Mouse (Mus musculus) midbrain, embryonic 12.5 days (tissue): ENCODE results near the gene Plppr5. TPM values are rescaled to one million over a fixed set of nuclear protein-coding genes. Genes with fewer than 3 reads are reported as not detected.

Experiments used
- ATAC-seq: fragments of 200-750 bp; cut with Nextera tagmentation; 2 replicates; pipeline ENCODE4 v1.8.0; 2017; ENCODE audit warnings: low read depth, moderate TSS enrichment, moderate library complexity; ENCODE audit not compliant: low FRiP score
- H3K27ac ChIP-seq: fragments of 300-500 bp; sonication (generic); replicated peaks from 2 replicates; pipeline ENCODE4 v1.5.1; 2016; ENCODE audit warnings: mild to moderate bottlenecking
- H3K27me3 ChIP-seq: fragments of 300-500 bp; sonication (generic); 2 replicates; pipeline ENCODE4 v1.6.1; 2016; ENCODE audit warnings: mild to moderate bottlenecking
- H3K36me3 ChIP-seq: fragments of 300-500 bp; sonication (generic); 2 replicates; pipeline ENCODE4 v1.6.1; 2016
- H3K4me1 ChIP-seq: fragments of 300-500 bp; sonication (generic); 2 replicates; pipeline ENCODE4 v1.6.1; 2016
- H3K4me2 ChIP-seq: fragments of 300-500 bp; sonication (generic); replicated peaks from 2 replicates; pipeline ENCODE4 v1.6.1; 2016; ENCODE audit warnings: mild to moderate bottlenecking, moderate library complexity
- H3K4me3 ChIP-seq: fragments of 300-500 bp; sonication (generic); 2 replicates; pipeline ENCODE4 v1.5.1; 2016; ENCODE audit warnings: mild to moderate bottlenecking
- H3K9ac ChIP-seq: fragments of 300-500 bp; sonication (generic); replicated peaks from 2 replicates; pipeline ENCODE4 v1.6.1; 2016; ENCODE audit warnings: mild to moderate bottlenecking, moderate library complexity
- H3K9me3 ChIP-seq: fragments of 300-500 bp; sonication (generic); 2 replicates; pipeline ENCODE4 v1.6.1; 2016; ENCODE audit warnings: mild to moderate bottlenecking
- WGBS: fragments of 180-500 bp; shearing (Covaris S2); methylation state at CpG from one replicate; pipeline ENCODE4 v1.1.7; 2016; 5-methylcytosine and 5-hydroxymethylcytosine counted together
- polyA plus RNA-seq: library from polyadenylated mRNA; unstranded; fragments of >200 nt; fragmentation: Nextera tagmentation; extraction: Ambion mirVana; gene quantifications from 2 replicates; pipeline ENCODE4 v1.2.1, GENCODE M21; 2016

Gene Plppr5
- polyA plus RNA-seq, 1 experiment from 2014 or later, result 0.36 TPM

DNA sequence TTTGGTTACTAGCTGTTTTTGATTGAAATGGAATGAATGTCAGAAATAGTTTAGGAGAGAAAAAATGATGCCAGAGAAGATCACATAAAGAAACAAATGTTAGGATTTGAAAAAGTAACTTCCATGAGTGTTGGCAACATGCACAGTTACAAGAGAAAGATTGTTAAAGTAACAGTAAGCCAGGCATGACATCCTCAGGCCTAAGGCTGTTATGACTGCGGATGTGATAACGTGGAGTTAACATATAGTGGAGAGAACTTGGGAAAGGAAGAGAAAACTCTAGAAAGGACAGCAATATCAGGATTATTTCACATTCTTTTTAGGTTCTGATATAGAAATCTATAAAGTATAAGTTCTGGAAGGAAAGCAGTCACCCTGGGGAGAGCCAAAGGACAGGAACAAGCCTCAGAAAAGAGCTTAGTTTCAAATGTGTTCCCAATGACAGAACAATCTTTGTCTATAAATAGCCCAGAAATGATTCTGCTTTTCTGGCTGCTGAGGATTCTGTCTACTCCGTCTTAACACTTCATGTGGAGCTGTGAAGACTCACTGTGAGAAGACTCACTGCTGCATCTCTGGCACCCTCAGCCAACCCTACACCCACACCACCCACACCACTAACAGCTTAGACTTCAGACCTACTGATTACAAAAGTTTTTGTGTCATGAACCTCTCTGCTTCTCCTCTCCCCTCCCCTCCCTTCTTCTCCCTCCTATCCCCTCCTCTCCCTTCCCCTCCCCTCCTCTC is 142.1 kb downstream of the Plppr5 start:
- Histone ChIP-seq H3K4me1 (no peaks in the 10 kb centered on the region), H3K27me3 (no peaks in the 10 kb centered on the region), H3K36me3 (no peaks in the 10 kb centered on the region), H3K4me3 (no peak overlapping the region), H3K9me3 (no peaks in the 10 kb centered on the region), H3K9ac (no peak overlapping the region), H3K4me2 (no peak overlapping the region), H3K27ac (no peak overlapping the region)
- ATAC-seq, result no peak
- WGBS, result 78% methylated on average over 3 of the region's 3 CpGs

DNA sequence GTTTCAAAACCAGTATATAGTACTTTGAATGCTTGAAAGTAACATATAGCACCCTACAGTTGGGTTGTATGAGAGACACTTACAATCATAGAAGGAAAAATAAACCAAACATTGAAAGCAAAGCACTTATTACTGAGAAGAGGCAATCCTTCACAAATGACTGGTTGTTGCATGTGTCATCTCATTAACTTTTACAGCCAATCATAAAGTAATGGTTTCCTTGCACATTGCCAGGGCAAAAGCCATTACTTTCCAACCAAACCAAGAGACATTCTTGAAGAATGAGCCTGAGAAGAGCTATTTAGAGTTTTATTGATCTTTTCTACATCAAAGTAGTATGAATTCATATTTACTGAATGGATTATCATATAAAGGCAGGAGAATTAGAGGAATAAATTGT is 148.8 kb downstream of the Plppr5 start:
- Histone ChIP-seq H3K27ac (no peak overlapping the region), H3K4me3 (no peak overlapping the region), H3K4me1 (no peaks in the 10 kb centered on the region), H3K27me3 (no peaks in the 10 kb centered on the region), H3K36me3 (no peaks in the 10 kb centered on the region), H3K4me2 (no peak overlapping the region), H3K9me3 (no peaks in the 10 kb centered on the region), H3K9ac (no peak overlapping the region)
- ATAC-seq, result no peak

DNA sequence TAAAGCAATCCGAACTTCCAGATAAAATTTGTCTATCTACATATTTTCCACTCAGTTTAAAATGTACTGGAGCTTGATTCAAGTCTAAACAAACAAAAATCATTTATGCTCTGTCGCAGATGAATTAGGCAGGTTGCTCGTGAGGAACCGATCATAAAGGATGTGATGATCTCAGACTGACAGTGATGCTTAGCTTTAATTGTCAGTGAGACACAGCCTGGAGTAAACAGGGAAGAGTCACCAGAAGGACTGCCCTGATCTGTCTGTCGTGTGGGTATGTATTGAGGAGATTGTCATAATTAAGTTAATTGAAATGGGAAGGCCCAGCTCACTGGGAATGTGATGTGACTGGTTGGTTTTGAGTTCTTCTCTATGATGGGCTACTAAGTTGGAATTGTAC is 149.9 kb downstream of the Plppr5 start:
- Histone ChIP-seq H3K27ac (no peak overlapping the region), H3K4me3 (no peak overlapping the region), H3K27me3 (no peaks in the 10 kb centered on the region), H3K4me2 (no peak overlapping the region), H3K36me3 (no peaks in the 10 kb centered on the region), H3K9ac (no peak overlapping the region), H3K9me3 (no peaks in the 10 kb centered on the region), H3K4me1 (no peaks in the 10 kb centered on the region)
- ATAC-seq, result no peak
- 47% methylated on average over 5 of the region's 5 CpGs for WGBS

DNA sequence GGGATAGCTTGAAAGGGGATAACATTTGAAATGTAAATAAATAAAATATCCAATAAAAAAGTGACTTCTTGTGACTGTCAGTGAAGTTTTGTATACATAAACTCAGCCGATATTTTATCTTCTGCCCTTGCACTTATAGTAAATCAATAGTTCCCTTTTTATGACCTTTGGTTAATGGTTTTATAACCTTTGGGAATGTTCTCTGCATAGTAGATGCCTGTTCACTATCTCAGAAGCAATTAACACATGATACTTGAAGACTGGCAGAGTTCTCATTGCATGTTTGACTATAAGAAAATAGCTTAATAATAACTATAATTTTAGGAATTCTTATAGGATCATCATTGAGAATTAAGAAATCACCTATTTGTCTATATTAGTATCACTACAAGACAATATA is 150.9 kb downstream of the Plppr5 start:
- no peaks in the 10 kb centered on the region for H3K4me1 ChIP-seq
- H3K27me3 ChIP-seq, result no peaks in the 10 kb centered on the region
- 92% methylated on average over 1 of the region's 1 CpGs for WGBS
- no peaks in the 10 kb centered on the region for H3K9me3 ChIP-seq
- no peak overlapping the region for H3K4me3 ChIP-seq
- no peak for ATAC-seq
- H3K36me3 ChIP-seq, result no peaks in the 10 kb centered on the region
- no peak overlapping the region for H3K27ac ChIP-seq
- no peak overlapping the region for H3K4me2 ChIP-seq
- no peak overlapping the region for H3K9ac ChIP-seq

DNA sequence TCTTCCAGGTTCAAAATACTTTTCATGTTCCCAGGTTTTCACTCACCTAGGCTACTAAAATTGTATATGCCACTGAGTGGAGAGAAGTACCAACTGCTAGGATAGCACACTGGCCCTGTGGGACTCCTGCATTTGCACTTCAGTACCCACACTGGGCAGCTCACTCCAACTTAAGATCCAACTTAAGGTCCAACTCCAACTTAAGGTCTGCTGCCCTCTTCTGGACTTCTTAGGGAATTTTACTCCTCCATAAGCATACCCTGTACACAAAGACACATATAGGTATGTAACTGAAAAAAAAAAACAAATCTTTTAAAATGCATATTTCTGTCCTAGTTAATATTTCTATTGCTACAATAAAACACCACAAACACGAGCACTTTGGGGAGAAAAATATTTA is 153.5 kb downstream of the Plppr5 start:
- Histone ChIP-seq H3K4me1 (no peaks in the 10 kb centered on the region), H3K36me3 (no peaks in the 10 kb centered on the region), H3K4me2 (no peak overlapping the region), H3K4me3 (no peak overlapping the region), H3K9me3 (no peaks in the 10 kb centered on the region), H3K27me3 (no peaks in the 10 kb centered on the region), H3K27ac (no peak overlapping the region), H3K9ac (no peak overlapping the region)
- peak; percentile 49; the same call in 1 of the 2 replicates for ATAC-seq
- 33% methylated on average over 1 of the region's 1 CpGs for WGBS

DNA sequence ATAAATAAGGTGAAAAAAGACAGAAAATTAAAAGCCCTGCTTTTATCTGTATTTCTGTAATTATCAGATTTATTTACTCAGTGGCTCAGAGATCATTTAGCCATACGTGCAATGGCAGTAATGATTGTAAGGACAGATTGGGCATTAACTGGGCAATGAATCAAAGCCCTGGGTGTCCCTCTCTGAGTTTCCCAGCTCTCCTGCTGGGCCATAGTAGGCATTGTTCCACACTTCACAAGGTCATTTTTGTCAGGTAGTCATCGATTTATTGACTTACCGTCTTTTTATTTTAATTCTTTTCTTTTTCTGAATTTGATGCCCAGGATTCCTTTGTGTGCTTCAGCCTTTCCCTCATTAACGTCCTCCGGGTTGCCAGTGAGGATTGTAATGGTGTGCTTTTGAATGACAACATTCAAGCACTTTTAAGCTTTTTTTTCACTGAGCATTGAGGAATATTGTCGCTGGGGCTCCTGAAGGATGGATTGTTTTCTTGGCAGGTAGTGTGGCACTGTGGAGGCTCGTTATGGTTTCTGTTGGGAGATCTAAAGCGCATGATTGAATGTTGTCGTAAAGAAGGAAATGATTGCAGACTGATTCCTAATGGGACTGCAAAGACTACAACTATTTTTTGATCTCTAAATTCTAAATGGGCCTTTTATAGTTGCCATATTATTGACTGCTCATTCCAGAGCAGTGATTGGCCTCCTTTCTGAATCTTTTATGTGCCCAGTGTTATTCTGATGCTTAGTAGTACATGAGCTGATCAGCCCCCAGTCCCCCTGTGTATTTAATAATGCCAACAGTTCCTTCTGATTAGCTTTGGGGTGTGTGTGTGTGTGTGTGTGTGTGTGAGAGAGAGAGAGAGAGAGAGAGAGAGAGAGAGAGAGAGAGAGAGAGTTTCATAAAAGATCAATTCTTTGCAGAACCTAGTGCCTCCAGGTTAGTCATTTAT is 154.8 kb downstream of the Plppr5 start:
- Histone ChIP-seq H3K9me3 (no peaks in the 10 kb centered on the region), H3K27me3 (no peaks in the 10 kb centered on the region), H3K4me3 (no peak overlapping the region), H3K9ac (no peak overlapping the region), H3K27ac (no peak overlapping the region), H3K4me2 (no peak overlapping the region), H3K4me1 (no peaks in the 10 kb centered on the region), H3K36me3 (no peaks in the 10 kb centered on the region)
- ATAC-seq, result peak; percentile 70
- 67% methylated on average over 9 of the region's 9 CpGs for WGBS

DNA sequence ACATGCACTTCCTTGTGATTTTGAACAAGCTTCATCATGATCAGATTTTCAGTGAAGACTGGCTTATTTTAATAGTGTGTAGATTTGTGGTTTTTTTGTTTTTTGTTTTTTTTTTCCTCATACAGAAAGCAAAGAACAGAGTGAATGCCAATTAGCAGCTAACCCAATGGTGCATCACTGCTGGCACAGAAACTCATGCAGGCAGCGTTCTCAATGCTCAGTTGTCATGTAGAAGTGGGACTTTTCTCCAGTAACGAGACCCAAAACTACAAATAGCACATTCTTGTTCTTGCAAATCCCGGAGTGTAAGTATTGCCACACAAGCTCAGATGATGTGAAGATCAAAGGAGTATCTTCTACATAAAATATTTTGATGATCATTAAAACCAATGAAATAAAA is 156.9 kb downstream of the Plppr5 start:
- H3K27me3 ChIP-seq, result no peaks in the 10 kb centered on the region
- no peak overlapping the region for H3K27ac ChIP-seq
- no peaks in the 10 kb centered on the region for H3K4me1 ChIP-seq
- WGBS, result 65% methylated on average over 3 of the region's 3 CpGs
- H3K9ac ChIP-seq, result no peak overlapping the region
- H3K4me3 ChIP-seq, result no peak overlapping the region
- H3K4me2 ChIP-seq, result no peak overlapping the region
- no peak for ATAC-seq
- H3K36me3 ChIP-seq, result no peaks in the 10 kb centered on the region
- no peaks in the 10 kb centered on the region for H3K9me3 ChIP-seq

DNA sequence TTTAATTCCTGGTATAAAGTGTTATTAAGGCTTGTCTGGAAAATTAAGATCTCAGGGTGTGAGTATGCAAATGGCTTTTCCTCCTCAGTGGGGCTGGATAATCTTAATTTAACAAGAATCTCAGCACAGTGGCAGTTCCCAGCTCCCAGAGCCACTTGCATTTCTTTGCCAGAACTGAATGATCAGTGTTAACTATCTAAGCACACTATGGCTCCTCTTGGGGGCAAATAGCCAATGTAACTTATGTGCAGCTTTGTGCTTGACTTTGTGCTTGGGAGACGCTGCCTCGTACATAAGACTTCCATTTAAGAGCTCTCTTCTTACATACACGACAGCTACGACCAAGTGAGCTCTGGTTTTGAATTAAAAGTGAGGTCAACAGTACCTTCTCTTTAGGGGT is 158.0 kb downstream of the Plppr5 start:
- 63% methylated on average over 4 of the region's 4 CpGs for WGBS

More for the DNA sequence above, 158.0 kb downstream of the Plppr5 start:
- Histone ChIP-seq H3K27me3 (no peaks in the 10 kb centered on the region), H3K4me3 (no peak overlapping the region), H3K9me3 (no peaks in the 10 kb centered on the region), H3K9ac (no peak overlapping the region), H3K4me2 (no peak overlapping the region), H3K36me3 (no peaks in the 10 kb centered on the region), H3K27ac (no peak overlapping the region), H3K4me1 (no peaks in the 10 kb centered on the region)
- ATAC-seq, result no peak

Other genes starting within 250 kb of the Plppr5 start
- gene Plppr4, start 214.0 kb upstream of the Plppr5 start, polyA plus RNA-seq, result 0.68 and 0.88 TPM in 2 replicates